Mouse (Mus musculus) spleen, adult 2 months (tissue): ENCODE data around the gene Elf2. TPM values are rescaled to one million over a fixed set of nuclear protein-coding genes. Genes with fewer than 3 reads are reported as not detected.

Source experiments
- DNase-seq, 2 experiments: peaks; one replicate each; pipeline versions ENCODE4 v3.0.0 to v3.0.0-alpha.2; 2012 to 2021; ENCODE audit warnings: low spot score in 2 of 2, low read depth in 1 of 2
- H3K27ac ChIP-seq: fragments of 200-500 bp; 2 replicates; pipeline ENCODE4 v1.5.1; 2012; ENCODE audit warnings: low read length, inconsistent platforms; ENCODE audit not compliant: insufficient read depth
- H3K27me3 ChIP-seq: fragments of 200-500 bp; 2 replicates; pipeline ENCODE4 v1.6.1; 2012; ENCODE audit warnings: mild to moderate bottlenecking, moderate library complexity, low read length, inconsistent platforms; ENCODE audit not compliant: control insufficient read depth, insufficient read depth
- H3K36me3 ChIP-seq: fragments of 200-500 bp; 2 replicates; pipeline ENCODE4 v1.6.1; 2012; ENCODE audit warnings: mild to moderate bottlenecking, low read length, inconsistent platforms; ENCODE audit not compliant: control insufficient read depth, insufficient read depth
- H3K4me1 ChIP-seq: fragments of 200-500 bp; 2 replicates; pipeline ENCODE4 v1.6.1; 2011; ENCODE audit warnings: inconsistent platforms; ENCODE audit not compliant: control insufficient read depth, insufficient read depth, insufficient read length
- H3K4me3 ChIP-seq: fragments of 200-500 bp; 2 replicates; pipeline ENCODE4 v1.5.1; 2011; ENCODE audit warnings: mild to moderate bottlenecking, inconsistent platforms; ENCODE audit not compliant: insufficient read depth, insufficient read length; ENCODE audit errors: extremely low read depth
- CTCF ChIP-seq: fragments of 200-500 bp; IDR thresholded peaks from 2 replicates; pipeline ENCODE4 v1.5.1; 2011; ENCODE audit warnings: mild to moderate bottlenecking, inconsistent platforms; ENCODE audit not compliant: insufficient read depth, insufficient read length, insufficient replicate concordance; ENCODE audit errors: extremely low read depth
- POLR2A ChIP-seq: fragments of 200-500 bp; IDR thresholded peaks from 2 replicates; pipeline ENCODE4 v1.6.1; 2011; ENCODE audit warnings: low read depth, low read length, inconsistent platforms
- WGBS: fragments of 180-500 bp; shearing (Covaris S2); methylation state at CpG from one replicate; pipeline ENCODE4 v1.1.7; 2018; 5-methylcytosine and 5-hydroxymethylcytosine counted together
- polyA plus RNA-seq: library from polyadenylated mRNA; depleted of rRNA; stranded (reverse); fragments of >200 nt; gene quantifications from 2 replicates; pipeline ENCODE4 v1.2.3, GENCODE M21; 2012

Elf2 gene
- polyA plus RNA-seq, 1 experiment: 36.6 TPM

- TF ChIP-seq POLR2A (no peak), CTCF (no peak)
- no peaks in the 10 kb centered on the region; the same call in 1 of the 2 replicates for H3K4me1 ChIP-seq
- no peaks in the 10 kb centered on the region for H3K27me3 ChIP-seq
- H3K27ac ChIP-seq: no peak overlapping the region
- WGBS: 77% methylated on average over 5 of the region's 5 CpGs
- H3K36me3 ChIP-seq: no peaks in the 10 kb centered on the region
- no peak for DNase-seq
- no peak overlapping the region for H3K4me3 ChIP-seq
Measured at GRCm38 (mm10) chr3:51379786-51380659, 39.6 kb upstream of the Elf2 start.

DNA sequence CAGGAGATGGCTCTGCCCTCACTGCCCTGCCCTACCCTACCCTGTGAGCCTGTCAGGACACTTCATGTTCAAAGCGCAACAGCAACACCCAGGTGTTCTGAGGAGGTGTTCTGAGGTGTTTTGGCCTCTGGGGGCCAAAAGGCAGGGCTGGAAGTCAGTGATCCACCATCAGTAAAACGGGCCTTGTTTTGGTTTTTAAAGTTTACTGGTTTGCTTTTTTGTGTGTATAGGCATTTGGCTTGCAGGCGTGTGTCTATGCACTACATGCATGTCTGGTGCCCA lies 38.1 kb upstream of the Elf2 start:
- TF ChIP-seq POLR2A: no peak
- TF ChIP-seq CTCF: no peak
- no peaks in the 10 kb centered on the region for H3K36me3 ChIP-seq
- no peaks in the 10 kb centered on the region for H3K27me3 ChIP-seq
- no peak overlapping the region for H3K27ac ChIP-seq
- no peak for DNase-seq
- 74% methylated on average over 3 of the region's 3 CpGs for WGBS
- no peaks in the 10 kb centered on the region; the same call in 1 of the 2 replicates for H3K4me1 ChIP-seq
- H3K4me3 ChIP-seq: no peak overlapping the region

DNA sequence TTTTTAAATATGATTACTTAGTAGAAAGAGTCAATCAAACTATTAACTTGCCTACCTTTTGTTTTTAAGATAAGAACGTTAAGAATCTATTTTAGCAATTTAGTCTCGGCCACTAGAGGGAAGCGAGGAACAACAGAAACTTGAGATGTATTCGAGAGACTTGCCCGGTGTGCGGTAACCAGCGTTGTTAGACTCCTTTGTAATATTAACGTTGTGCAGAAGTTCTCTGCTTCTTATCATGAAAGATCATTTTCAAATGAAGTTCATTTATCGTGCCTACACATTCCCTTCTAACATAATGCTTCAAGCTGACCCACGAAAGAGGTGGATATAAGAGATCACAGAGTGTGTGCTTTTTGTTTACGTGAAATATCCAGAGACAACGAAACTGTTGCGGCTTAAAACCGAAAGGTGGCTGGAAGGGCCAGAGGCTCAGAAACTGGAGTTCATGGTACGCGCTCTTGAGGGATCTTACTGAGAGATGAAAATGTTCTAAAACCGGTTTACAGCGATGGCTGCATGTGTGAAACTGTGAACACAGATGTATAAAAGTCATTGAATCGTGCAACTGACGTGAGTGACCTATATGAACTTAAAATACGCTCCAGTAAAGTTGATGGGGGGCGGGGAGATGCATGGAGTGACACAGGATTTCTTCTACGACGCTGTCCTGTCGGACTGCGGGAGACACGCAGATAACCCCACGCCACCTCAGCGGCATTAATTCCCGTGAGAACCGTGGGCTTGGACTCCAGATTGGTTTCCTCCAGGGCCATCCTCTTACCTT lies 37.6 kb upstream of the Elf2 start:
- peak in 1 of 2 experiments; percentile 36 for DNase-seq
- peak overlapping the region; percentile 48 for H3K4me3 ChIP-seq
- no peak overlapping the region for H3K27ac ChIP-seq
- no peaks in the 10 kb centered on the region for H3K27me3 ChIP-seq
- H3K4me1 ChIP-seq: no peaks in the 10 kb centered on the region; the same call in 1 of the 2 replicates
- no peaks in the 10 kb centered on the region for H3K36me3 ChIP-seq
- TF ChIP-seq POLR2A: no peak
- no peak for TF ChIP-seq CTCF
- 30% methylated on average over 31 of the region's 31 CpGs for WGBS

DNA sequence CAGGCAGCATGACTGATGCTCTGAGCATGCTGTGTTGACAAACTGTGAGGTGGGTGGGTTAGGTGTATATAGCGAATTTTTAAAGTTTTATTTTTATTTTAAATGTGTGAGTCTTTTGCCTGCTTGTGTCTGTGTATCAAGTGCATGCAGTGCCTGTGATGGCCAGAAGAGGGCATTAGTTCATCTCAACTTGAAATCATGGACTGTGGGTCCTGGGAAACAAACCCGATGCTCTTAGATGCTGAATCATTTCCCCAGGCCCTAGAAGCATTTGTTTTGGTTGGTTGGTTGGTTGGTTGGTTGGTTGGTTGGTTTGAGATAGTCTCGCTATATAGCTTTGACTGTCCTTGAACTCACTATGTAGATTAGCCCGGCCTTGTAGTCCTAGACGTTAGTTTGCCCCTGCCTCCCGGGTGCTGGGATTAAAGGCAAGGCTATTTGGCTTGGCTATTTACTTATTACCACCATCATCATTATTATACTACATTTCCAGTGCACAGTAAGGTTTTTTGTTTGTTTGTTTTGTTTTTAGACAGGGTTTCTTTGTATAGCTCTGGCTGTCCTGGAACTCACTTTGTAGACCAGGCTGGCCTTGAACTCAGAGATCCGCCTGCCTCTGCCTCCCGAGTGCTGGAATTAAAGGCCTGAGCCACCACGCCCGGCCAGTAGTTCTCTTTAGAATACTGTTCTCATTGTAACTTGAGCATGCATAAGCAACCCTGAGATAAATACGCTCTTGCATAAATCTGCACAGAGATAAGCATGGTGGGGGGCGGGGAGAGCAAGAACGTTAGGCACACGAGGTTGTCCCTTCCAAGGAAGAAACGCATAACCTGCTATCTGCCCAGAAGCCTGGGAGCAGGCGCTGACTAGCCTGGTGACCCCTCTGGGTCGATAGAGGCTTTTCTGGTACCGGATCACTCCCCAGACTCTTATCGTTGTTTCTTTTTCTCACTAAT lies 35.1 kb upstream of the Elf2 start:
- peak; percentile 27; the same call in 1 of the 2 replicates for TF ChIP-seq CTCF
- no peak for TF ChIP-seq POLR2A
- 74% methylated on average over 19 of the region's 19 CpGs for WGBS
- Histone ChIP-seq H3K4me1 (no peaks in the 10 kb centered on the region; the same call in 1 of the 2 replicates), H3K4me3 (no peak overlapping the region), H3K27me3 (no peaks in the 10 kb centered on the region), H3K36me3 (no peaks in the 10 kb centered on the region), H3K27ac (no peak overlapping the region)
- DNase-seq: peak; percentile 29 to 52

- 73% methylated on average over 5 of the region's 5 CpGs for WGBS
- Histone ChIP-seq H3K4me1 (no peaks in the 10 kb centered on the region), H3K36me3 (no peaks in the 10 kb centered on the region), H3K4me3 (no peak overlapping the region), H3K27ac (no peak overlapping the region), H3K27me3 (no peaks in the 10 kb centered on the region)
- no peak for DNase-seq
- TF ChIP-seq POLR2A (no peak), CTCF (no peak)
Measured at GRCm38 (mm10) chr3:51373544-51373943, 33.1 kb upstream of the Elf2 start.

DNA sequence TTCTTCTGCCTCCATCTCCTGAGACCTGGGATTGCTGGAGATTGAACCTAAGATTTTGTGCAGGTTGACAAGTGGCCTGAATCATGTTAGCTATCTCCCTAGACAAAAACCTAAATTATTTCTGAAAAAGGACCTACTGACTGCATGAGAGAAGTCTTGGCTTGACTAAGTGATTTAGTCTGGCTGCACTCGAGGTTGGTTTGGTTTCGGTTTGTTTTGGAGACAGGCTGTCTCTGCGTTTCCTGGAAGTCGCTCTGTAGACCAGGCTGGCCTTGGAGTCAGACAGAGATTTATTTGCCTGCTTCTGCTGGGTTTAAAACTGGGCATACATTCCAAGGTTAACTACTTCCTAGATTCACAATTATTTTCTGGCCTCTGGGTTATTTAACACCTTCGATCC lies 32.4 kb upstream of the Elf2 start:
- DNase-seq: no peak

More for the DNA sequence above, 32.4 kb upstream of the Elf2 start:
- Histone ChIP-seq H3K4me1 (no peaks in the 10 kb centered on the region), H3K27me3 (no peaks in the 10 kb centered on the region), H3K4me3 (no peak overlapping the region), H3K27ac (no peak overlapping the region; the same call in 1 of the 2 replicates), H3K36me3 (no peaks in the 10 kb centered on the region)
- 41% methylated on average over 5 of the region's 5 CpGs for WGBS
- TF ChIP-seq CTCF (no peak), POLR2A (no peak)
